Mouse (Mus musculus) stomach, embryonic 14.5 days (tissue): ENCODE measurements at regions not wholly inside any gene's neighbourhood (a gene's known extent, or its start where the extent isn't known, plus 50 kb on each side); places are given as distances from the start of the nearest gene placed in this dataset.

ENCODE experiments used
- ATAC-seq: fragments of 200-750 bp; cut with Nextera tagmentation; 2 replicates; pipeline ENCODE4 v1.8.0; 2017; ENCODE audit warnings: low read depth, moderate TSS enrichment; ENCODE audit not compliant: insufficient number of reproducible peaks, insufficient read depth, low FRiP score
- H3K27ac ChIP-seq: fragments of 300-500 bp; sonication (generic); 2 replicates; pipeline ENCODE4 v1.5.1; 2014; ENCODE audit warnings: mild to moderate bottlenecking, low read length, moderate library complexity, mixed read lengths
- H3K27me3 ChIP-seq: fragments of 300-500 bp; sonication (generic); 2 replicates; pipeline ENCODE4 v1.6.1; 2014; ENCODE audit warnings: low read length, control low read depth, mixed read lengths; ENCODE audit not compliant: control insufficient read depth, insufficient read depth
- H3K36me3 ChIP-seq: fragments of 300-500 bp; sonication (generic); 2 replicates; pipeline ENCODE4 v1.6.1; 2014; ENCODE audit warnings: mild to moderate bottlenecking, control low read depth, low read length, moderate library complexity, mixed read lengths; ENCODE audit not compliant: control insufficient read depth, insufficient read depth
- H3K4me1 ChIP-seq: fragments of 300-500 bp; sonication (generic); 2 replicates; pipeline ENCODE4 v1.6.1; 2014; ENCODE audit warnings: low read length, control low read depth, mixed read lengths; ENCODE audit not compliant: control insufficient read depth, insufficient read depth
- H3K4me2 ChIP-seq: fragments of 300-500 bp; sonication (generic); replicated peaks from 2 replicates; pipeline ENCODE4 v1.6.1; 2014; ENCODE audit warnings: low read depth, low read length, control low read depth
- H3K4me3 ChIP-seq: fragments of 300-500 bp; sonication (generic); 2 replicates; pipeline ENCODE4 v1.5.1; 2014; ENCODE audit warnings: low read depth, low read length, control low read depth
- H3K9ac ChIP-seq: fragments of 300-500 bp; sonication (generic); replicated peaks from 2 replicates; pipeline ENCODE4 v1.6.1; 2014; ENCODE audit warnings: low read depth, mild to moderate bottlenecking, control low read depth, low read length, moderate library complexity, mixed read lengths
- H3K9me3 ChIP-seq: fragments of 300-500 bp; sonication (generic); 2 replicates; pipeline ENCODE4 v1.6.1; 2016; ENCODE audit warnings: low read depth, low read length, control low read depth; ENCODE audit not compliant: control insufficient read depth
- WGBS: fragments of 180-500 bp; shearing (Covaris S2); extraction: QIAGEN DNeasy Blood & Tissue Kit; methylation state at CpG from one replicate; pipeline ENCODE4 v1.1.7; 2014; 5-methylcytosine and 5-hydroxymethylcytosine counted together

DNA sequence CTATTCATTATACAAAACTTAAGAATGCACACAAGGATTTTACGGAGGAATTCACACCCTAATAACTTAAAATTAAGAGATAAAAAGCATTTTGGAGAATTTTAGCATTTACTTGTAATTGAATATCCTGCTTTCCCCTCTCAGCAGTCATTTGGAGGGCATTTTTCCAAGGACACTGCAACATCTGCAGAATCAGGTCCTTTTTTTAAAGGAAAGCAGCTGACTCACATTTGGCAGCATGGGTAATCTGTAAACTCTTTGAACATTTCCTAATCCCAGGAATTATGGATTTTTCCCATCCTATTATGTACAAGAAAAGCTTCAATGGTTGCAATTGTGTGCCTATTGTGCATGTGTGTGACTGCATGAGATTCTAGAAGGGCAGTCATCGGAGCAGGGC, 112.0 kb downstream of the Gm19410 start:
- no peaks in the 10 kb centered on the region for H3K36me3 ChIP-seq
- peaks cover 6% of the 10 kb centered on the region; the same call in 1 of the 2 replicates for H3K4me1 ChIP-seq
- no peak overlapping the region for H3K4me2 ChIP-seq
- H3K27ac ChIP-seq: no peak overlapping the region
- ATAC-seq: no peak
- no peak overlapping the region for H3K4me3 ChIP-seq
- H3K9ac ChIP-seq: no peak overlapping the region
- H3K9me3 ChIP-seq: no peaks in the 10 kb centered on the region
- H3K27me3 ChIP-seq: no peaks in the 10 kb centered on the region
- WGBS: 84% methylated on average over 2 of the region's 2 CpGs

DNA sequence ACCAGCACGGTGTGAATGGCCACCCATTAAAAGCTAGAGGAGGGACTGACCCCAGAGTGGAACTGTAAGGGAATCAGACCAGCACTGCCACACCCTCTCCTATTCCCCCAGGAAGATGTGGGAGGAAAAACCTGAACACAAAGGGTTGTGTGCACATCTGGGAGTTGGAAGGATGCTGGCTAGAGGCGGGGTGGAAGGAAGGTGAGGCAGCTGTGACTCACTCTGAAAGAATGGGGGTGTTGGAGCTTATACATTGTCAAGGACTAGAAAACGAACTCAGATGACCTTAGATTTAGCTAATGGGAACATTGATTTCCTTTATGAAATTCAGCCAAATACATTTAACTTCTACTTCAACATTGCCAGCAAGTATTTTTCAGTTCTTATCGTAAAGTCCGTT, 116.2 kb downstream of the Gm19410 start:
- no peak for ATAC-seq
- Histone ChIP-seq H3K4me1 (peaks cover 6% of the 10 kb centered on the region; the same call in 1 of the 2 replicates), H3K27me3 (no peaks in the 10 kb centered on the region), H3K4me3 (no peak overlapping the region), H3K9ac (no peak overlapping the region), H3K27ac (no peak overlapping the region), H3K36me3 (no peaks in the 10 kb centered on the region), H3K9me3 (no peaks in the 10 kb centered on the region), H3K4me2 (no peak overlapping the region)
- whole genome bisulfite sequencing: 46% methylated on average over 5 of the region's 5 CpGs

DNA sequence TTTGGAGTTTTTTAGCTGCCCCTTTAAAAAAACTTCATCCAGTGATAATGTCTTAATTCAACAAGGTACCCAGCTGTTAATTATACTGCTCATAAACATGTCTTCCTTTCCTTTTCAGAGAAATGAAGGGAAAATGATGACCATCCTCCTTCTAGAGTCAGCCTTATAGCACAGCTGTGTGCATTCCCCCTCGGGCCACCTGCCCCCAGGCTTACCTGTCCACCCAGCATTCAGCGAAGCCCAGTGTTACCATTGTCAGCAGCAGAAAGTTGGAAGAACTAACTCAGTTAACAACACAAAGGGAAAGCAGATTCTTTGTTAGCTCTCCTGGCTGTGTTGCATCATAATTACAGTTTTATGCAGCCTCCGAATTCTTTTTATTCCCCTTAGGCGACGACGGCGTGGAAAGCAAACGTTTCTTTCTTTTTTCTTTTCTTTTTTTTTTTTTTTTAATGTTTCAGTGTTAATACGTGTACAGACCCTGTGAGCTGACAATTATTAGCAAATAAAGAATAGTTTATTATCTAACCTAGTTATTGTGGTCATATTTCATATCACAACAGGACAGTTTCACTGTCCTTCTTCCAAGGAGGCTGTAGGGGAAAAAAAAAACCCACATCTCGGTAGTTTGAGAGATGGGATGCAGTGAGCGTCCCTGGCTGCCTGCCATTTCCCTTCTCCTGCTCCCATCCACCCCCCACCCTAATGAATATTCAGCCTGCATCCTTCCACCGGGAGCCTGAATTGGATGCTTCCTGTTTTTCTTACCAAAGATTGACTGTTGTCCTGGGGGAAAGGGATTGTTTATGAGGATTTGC, 117.3 kb downstream of the Gm19410 start:
- no peak overlapping the region for H3K27ac ChIP-seq

DNA sequence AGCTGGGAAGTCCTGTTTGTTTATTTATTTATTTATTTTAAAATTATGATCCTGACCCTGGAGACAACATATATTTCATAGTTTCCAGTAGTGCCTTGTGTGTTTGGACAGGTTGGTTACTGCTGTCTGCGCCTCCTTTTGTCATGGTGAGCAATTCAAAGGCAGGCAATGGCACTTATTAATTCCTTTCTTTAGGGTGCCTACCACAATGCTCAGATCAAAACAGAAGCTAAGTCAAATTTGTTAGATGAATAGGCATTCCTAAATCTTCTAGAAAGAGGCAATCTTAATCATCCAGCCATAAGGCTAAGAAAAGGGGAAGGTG, 117.8 kb downstream of the Gm19410 start:
- no peak overlapping the region for H3K27ac ChIP-seq
- WGBS: 76% methylated on average over 1 of the region's 1 CpGs

More for the DNA sequence above, 117.3 kb downstream of the Gm19410 start:
- WGBS: 34% methylated on average over 12 of the region's 12 CpGs
- no peak overlapping the region for H3K9ac ChIP-seq
- H3K4me3 ChIP-seq: no peak overlapping the region
- H3K36me3 ChIP-seq: no peaks in the 10 kb centered on the region
- H3K27me3 ChIP-seq: no peaks in the 10 kb centered on the region
- H3K4me2 ChIP-seq: no peak overlapping the region
- 0 out of 2 replicates have a peak, but pooled peaks cover 3% of the 10 kb centered on the region for H3K4me1 ChIP-seq
- H3K9me3 ChIP-seq: no peaks in the 10 kb centered on the region
- ATAC-seq: no peak

DNA sequence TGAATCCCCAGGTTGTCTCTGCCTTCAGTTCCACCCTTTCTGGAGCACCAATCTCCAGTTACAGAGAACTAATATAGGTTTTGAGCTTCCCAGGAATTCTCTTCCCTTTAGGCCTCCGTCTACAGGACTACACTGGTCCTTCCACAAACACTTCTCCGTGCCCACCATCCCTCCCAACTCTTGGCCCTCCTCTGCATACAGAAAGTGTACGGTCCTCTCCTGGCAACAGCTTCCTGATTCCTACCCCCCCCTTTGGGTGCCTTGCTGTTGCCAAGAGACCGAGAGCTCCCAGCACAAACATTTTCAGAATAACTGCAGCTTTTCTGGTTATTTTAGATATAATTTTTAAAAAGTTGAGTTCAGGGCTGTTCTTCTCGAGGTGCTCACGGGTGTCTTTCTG, 119.0 kb downstream of the Gm19410 start:
- Histone ChIP-seq H3K4me2 (no peak overlapping the region), H3K9me3 (no peaks in the 10 kb centered on the region), H3K4me3 (no peak overlapping the region), H3K9ac (no peak overlapping the region), H3K27ac (no peak overlapping the region), H3K36me3 (no peaks in the 10 kb centered on the region), H3K27me3 (no peaks in the 10 kb centered on the region), H3K4me1 (0 out of 2 replicates have a peak, but pooled peaks cover 3% of the 10 kb centered on the region)
- ATAC-seq: peak; percentile 33; the same call in 1 of the 2 replicates
- WGBS: 47% methylated on average over 6 of the region's 6 CpGs

More for the DNA sequence above, 117.8 kb downstream of the Gm19410 start:
- Histone ChIP-seq H3K4me3 (no peak overlapping the region), H3K4me2 (no peak overlapping the region), H3K9ac (no peak overlapping the region), H3K27me3 (no peaks in the 10 kb centered on the region), H3K4me1 (0 out of 2 replicates have a peak, but pooled peaks cover 3% of the 10 kb centered on the region), H3K36me3 (no peaks in the 10 kb centered on the region), H3K9me3 (no peaks in the 10 kb centered on the region)
- ATAC-seq: no peak

DNA sequence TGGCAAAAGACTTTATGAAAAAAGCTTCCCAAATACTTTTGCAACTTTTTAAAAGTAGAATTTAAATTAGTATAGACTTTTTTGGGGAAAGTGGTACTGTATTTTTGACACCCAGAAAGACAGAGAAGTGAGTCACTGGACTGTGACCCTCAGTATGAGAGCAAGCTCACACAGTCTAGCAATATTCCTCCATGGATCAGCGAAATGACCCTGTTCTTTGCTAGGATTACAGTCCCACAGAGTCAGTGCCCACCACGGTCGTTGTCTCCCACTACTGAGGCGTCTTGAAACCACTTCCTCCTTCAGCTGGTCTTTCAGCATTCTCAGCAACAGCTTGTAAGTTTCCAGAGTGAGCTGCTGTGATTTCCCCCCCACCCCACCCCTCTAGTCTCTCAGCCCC, 124.5 kb downstream of the Gm19410 start:
- Histone ChIP-seq H3K27ac (no peak overlapping the region), H3K4me2 (no peak overlapping the region), H3K9ac (no peak overlapping the region), H3K27me3 (no peaks in the 10 kb centered on the region), H3K4me1 (no peaks in the 10 kb centered on the region), H3K4me3 (no peak overlapping the region), H3K9me3 (no peaks in the 10 kb centered on the region), H3K36me3 (no peaks in the 10 kb centered on the region)
- 68% methylated on average over 4 of the region's 4 CpGs for WGBS
- ATAC-seq: no peak

- Histone ChIP-seq H3K4me1 (no peaks in the 10 kb centered on the region), H3K27me3 (no peaks in the 10 kb centered on the region), H3K27ac (no peak overlapping the region), H3K4me2 (no peak overlapping the region), H3K9ac (no peak overlapping the region), H3K9me3 (no peaks in the 10 kb centered on the region), H3K4me3 (no peak overlapping the region), H3K36me3 (no peaks in the 10 kb centered on the region)
- no peak for ATAC-seq
- WGBS: 80% methylated on average over 6 of the region's 6 CpGs
Measured at GRCm38 (mm10) chr8:35891769-35892168, 126.2 kb downstream of the Gm19410 start.

GRCm38 (mm10) chr8:35898493-35898892, 132.9 kb downstream of the Gm19410 start:
- WGBS: 81% methylated on average over 3 of the region's 3 CpGs
- H3K27me3 ChIP-seq: no peaks in the 10 kb centered on the region

GRCm38 (mm10) chr8:35901490-35901889, 135.9 kb downstream of the Gm19410 start:
- H3K4me1 ChIP-seq: no peaks in the 10 kb centered on the region
- ATAC-seq: no peak
- 85% methylated on average over 7 of the region's 7 CpGs for whole genome bisulfite sequencing

More at GRCm38 (mm10) chr8:35898493-35898892, 132.9 kb downstream of the Gm19410 start:
- no peaks in the 10 kb centered on the region for H3K36me3 ChIP-seq
- no peak overlapping the region for H3K4me3 ChIP-seq
- no peak for ATAC-seq
- no peak overlapping the region for H3K9ac ChIP-seq
- no peaks in the 10 kb centered on the region for H3K9me3 ChIP-seq
- no peak overlapping the region for H3K27ac ChIP-seq
- no peak overlapping the region for H3K4me2 ChIP-seq
- H3K4me1 ChIP-seq: no peaks in the 10 kb centered on the region

More at GRCm38 (mm10) chr8:35901490-35901889, 135.9 kb downstream of the Gm19410 start:
- no peaks in the 10 kb centered on the region for H3K36me3 ChIP-seq
- no peaks in the 10 kb centered on the region for H3K27me3 ChIP-seq
- H3K9me3 ChIP-seq: no peaks in the 10 kb centered on the region
- H3K4me3 ChIP-seq: no peak overlapping the region
- H3K27ac ChIP-seq: no peak overlapping the region
- no peak overlapping the region for H3K9ac ChIP-seq
- no peak overlapping the region for H3K4me2 ChIP-seq
